Mouse (Mus musculus) small intestine, adult 2 months (tissue): ENCODE results near the gene Mtfp1. TPM values are rescaled to one million over a fixed set of nuclear protein-coding genes. Genes with fewer than 3 reads are reported as not detected.
A peak's percentile ranks its signal among the peaks of the same experiment; 100 is the strongest.

Experiments used
- H3K27ac ChIP-seq: fragments of 200-500 bp; 2 replicates; pipeline ENCODE4 v1.5.1; 2012; ENCODE audit warnings: low read depth, low read length, control low read depth, inconsistent platforms; ENCODE audit not compliant: insufficient read depth
- H3K27me3 ChIP-seq: fragments of 200-500 bp; 2 replicates; pipeline ENCODE4 v1.6.1; 2012; ENCODE audit warnings: mild to moderate bottlenecking, moderate library complexity, low read length, inconsistent platforms; ENCODE audit not compliant: control insufficient read depth, insufficient read depth
- H3K36me3 ChIP-seq: fragments of 200-500 bp; 2 replicates; pipeline ENCODE4 v1.6.1; 2012; ENCODE audit warnings: mild to moderate bottlenecking, low read length, control low read depth, inconsistent platforms; ENCODE audit not compliant: control insufficient read depth, insufficient read depth
- H3K4me1 ChIP-seq: fragments of 200-500 bp; 2 replicates; pipeline ENCODE4 v1.6.1; 2012; ENCODE audit warnings: low read length, inconsistent platforms, mixed read lengths; ENCODE audit not compliant: control insufficient read depth, insufficient read depth, insufficient read length
- H3K4me3 ChIP-seq: fragments of 200-500 bp; 2 replicates; pipeline ENCODE4 v1.5.1; 2012; ENCODE audit warnings: low read depth, mild to moderate bottlenecking, control low read depth, inconsistent platforms, low read length, moderate library complexity
- CTCF ChIP-seq: fragments of 200-500 bp; IDR thresholded peaks from 2 replicates; pipeline ENCODE4 v1.5.1; 2012; ENCODE audit warnings: low read depth, mild to moderate bottlenecking, control low read depth, inconsistent platforms, low read length, moderate library complexity, mixed read lengths; ENCODE audit not compliant: insufficient replicate concordance, insufficient read length; ENCODE audit errors: extremely low read depth
- POLR2A ChIP-seq: fragments of 200-500 bp; IDR thresholded peaks from 2 replicates; pipeline ENCODE4 v1.6.1; 2012; ENCODE audit warnings: low read depth, mild to moderate bottlenecking, control low read depth, inconsistent platforms, low read length, moderate library complexity
- WGBS: fragments of 180-500 bp; shearing (Covaris S2); methylation state at CpG from one replicate; pipeline ENCODE4 v1.1.7; 2018; 5-methylcytosine and 5-hydroxymethylcytosine counted together
- polyA plus RNA-seq: library from polyadenylated mRNA; depleted of rRNA; stranded (reverse); fragments of >200 nt; gene quantifications from 2 replicates; pipeline ENCODE4 v1.2.3, GENCODE M21; 2012

Gene Mtfp1
- polyA plus RNA-seq, 1 experiment, result 26.6 TPM

DNA sequence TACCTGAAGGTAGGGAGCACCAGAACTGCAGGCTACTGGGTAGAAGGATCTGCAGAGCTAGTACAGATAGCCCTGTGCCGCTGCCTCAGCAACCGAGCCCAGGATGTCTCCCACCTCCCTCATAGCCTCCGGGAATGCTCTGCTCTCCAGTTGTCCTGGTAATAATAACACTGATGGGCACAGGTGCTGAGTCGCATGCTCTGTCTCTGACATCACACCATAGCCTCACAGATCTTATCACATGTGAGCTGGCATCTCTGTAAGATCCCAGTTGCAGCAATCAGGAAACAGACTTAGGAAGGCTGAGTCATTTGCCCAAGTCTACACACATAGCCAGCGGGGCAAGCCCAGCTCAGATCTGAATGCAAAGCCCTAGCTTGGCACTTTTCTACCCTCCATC lies 6.6 kb upstream of the Mtfp1 start:
- Histone ChIP-seq H3K27ac (no peak overlapping the region), H3K27me3 (no peaks in the 10 kb centered on the region), H3K4me3 (no peak overlapping the region), H3K36me3 (peaks cover 16% of the 10 kb centered on the region), H3K4me1 (peaks cover 5% of the 10 kb centered on the region)
- 77% methylated on average over 5 of the region's 5 CpGs for WGBS
- no peak for TF ChIP-seq CTCF
- no peak for TF ChIP-seq POLR2A

DNA sequence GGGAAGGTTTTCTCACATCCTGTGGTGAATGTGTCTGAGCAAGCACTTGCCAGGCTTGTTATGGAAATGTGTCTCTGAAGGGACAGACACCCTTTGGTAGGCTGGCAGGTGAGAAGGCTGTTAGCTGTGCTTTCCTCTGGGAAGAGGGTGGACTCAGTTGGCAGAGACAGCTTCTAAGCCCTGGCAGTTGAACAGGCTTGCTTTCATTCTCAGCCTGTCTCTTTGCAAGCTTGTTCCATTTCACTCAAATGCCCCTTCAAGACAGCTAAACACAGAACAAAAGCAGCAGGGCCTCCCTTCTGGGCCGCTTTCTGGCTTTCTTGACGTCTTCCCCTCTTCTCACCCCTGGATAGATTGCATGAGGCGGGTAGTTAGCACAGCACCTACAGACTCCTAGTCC lies 4.2 kb upstream of the Mtfp1 start:
- no peak for TF ChIP-seq CTCF
- no peak for TF ChIP-seq POLR2A
- no peak overlapping the region for H3K4me3 ChIP-seq
- peaks cover 11% of the 10 kb centered on the region for H3K36me3 ChIP-seq
- no peaks in the 10 kb centered on the region for H3K27me3 ChIP-seq
- WGBS, result 92% methylated on average over 3 of the region's 3 CpGs
- H3K27ac ChIP-seq, result no peak overlapping the region
- peaks cover 11% of the 10 kb centered on the region for H3K4me1 ChIP-seq

DNA sequence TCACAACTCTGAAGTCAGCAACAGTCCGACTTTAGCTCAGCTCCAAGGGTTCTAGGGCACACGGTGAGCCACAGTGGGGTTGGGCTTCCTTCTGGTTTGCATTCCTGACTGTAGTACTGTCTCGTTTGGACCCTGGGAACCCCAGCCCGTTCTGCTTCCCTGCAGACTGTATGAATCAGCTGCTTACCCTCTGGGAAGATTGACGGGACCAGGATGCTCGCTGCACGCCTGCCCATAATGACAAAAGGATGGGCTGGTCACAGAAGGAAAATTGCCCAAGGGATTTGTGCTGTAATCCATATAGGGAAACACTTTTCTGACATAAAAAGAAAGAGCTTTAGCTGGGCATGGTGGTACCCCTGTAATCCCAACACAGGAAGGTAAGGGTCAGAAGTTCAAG lies 3.6 kb upstream of the Mtfp1 start:
- no peak overlapping the region for H3K27ac ChIP-seq
- no peak overlapping the region for H3K4me3 ChIP-seq
- H3K36me3 ChIP-seq, result peaks cover 11% of the 10 kb centered on the region
- TF ChIP-seq CTCF (no peak), POLR2A (no peak)
- H3K27me3 ChIP-seq, result no peaks in the 10 kb centered on the region
- H3K4me1 ChIP-seq, result peaks cover 15% of the 10 kb centered on the region
- WGBS, result 74% methylated on average over 7 of the region's 7 CpGs

DNA sequence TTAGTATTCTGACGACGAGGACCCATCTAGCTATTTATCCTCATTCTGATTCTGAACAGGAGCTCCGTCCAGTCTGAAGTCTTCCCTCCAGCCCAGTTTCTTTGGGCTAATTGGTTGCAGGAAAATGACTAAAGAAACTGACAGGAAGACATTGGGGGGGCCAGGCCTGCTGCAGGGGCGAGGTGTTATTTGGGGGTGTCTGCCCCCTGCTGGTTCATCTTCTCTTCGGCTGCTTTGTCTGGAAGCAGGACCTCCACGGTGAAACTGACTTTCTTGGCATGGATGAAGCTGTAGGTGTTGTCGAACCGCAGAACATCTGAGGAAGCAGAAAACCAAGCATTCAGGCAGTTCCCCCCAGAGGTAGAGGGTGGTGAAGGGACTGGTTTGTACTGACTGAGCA lies 2.9 kb upstream of the Mtfp1 start:
- Histone ChIP-seq H3K27me3 (no peaks in the 10 kb centered on the region), H3K36me3 (peaks cover 4% of the 10 kb centered on the region), H3K4me3 (no peak overlapping the region), H3K4me1 (peaks cover 19% of the 10 kb centered on the region), H3K27ac (no peak overlapping the region)
- 73% methylated on average over 8 of the region's 8 CpGs for WGBS
- TF ChIP-seq CTCF, result no peak
- TF ChIP-seq POLR2A, result no peak

DNA sequence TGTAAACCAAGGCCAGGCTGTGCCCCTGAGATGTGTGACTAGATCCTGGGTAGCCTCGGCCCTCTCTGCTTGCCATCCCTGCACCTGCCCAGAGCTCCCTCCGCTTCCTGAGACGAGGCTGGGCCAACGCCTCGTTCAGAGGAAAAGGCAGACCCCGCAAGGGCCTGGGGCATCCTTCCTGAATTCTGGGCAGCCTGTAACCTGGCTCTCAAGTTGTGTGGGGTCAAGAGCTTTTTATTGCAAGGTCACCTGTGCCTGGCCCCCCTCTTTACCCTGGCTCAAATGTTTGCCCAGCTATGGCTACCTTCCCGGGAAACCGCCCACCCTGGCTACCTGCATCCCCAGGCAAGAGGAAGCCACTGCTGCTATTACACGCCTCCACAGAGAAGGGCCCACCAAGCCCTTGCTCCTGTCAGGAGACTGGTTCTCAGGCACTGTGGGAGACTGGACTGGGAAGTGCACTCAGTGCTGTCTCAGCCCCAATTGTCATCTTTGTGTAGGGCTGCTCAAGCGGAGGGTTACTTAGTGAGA lies 1.9 kb upstream of the Mtfp1 start:
- H3K4me3 ChIP-seq, result peak overlapping the region; percentile 62
- TF ChIP-seq CTCF (no peak), POLR2A (no peak)
- 24% methylated on average over 10 of the region's 10 CpGs for WGBS

DNA sequence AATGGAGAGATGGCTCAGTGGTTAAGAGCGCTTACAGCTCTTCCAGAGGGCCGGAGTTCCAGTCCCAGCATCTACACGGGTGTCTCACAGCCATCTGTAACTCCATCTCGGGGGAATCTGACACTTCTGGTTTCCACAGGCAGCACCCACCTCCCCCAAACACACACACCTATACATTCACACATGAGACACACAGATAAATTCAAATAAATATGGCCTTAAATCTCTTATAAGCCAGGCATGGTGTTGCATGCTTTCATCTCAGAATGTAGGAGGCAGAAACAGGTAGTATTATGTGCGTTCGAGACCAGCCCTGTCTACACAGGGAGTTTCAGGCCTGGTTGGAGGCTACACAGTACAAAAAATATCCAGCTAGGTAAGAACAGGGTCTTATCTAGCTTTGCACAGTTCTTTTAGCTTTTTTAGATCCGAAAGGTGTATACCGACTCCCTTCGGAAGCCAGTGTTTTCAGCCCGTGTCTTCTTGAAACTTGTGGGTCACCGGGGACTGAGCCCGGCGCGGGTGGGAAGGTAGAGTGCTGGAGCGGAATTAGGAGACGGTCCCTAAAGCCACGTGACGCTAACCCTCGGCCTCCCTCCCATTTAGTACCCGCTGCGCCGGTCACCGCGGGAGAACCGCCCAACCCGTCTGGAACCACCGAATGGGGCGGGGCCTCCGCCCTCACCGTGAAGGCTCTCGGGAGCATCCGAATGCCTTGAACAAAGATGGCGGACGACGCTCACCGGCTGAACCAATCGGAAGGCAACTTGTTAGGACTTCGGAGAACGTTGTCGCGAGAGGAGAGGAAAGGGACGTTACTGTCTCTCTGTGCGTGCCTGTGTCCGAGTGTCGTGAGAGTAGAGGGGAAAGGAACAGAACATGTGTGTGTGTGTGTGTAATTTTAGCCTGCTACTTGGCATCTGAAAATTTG lies 1.1 kb upstream of the Mtfp1 start:
- TF ChIP-seq CTCF, result no peak
- TF ChIP-seq POLR2A, result peak; percentile 51; the same call in 1 of the 2 replicates
- H3K36me3 ChIP-seq, result peaks cover 9% of the 10 kb centered on the region
- peak overlapping the region; percentile 75 for H3K27ac ChIP-seq
- peaks cover 20% of the 10 kb centered on the region for H3K4me1 ChIP-seq
- H3K4me3 ChIP-seq, result peak overlapping the region; percentile 62
- H3K27me3 ChIP-seq, result no peaks in the 10 kb centered on the region
- WGBS, result under 1% methylated on average over 45 of the region's 45 CpGs

More for the DNA sequence above, 1.9 kb upstream of the Mtfp1 start:
- peaks cover 20% of the 10 kb centered on the region for H3K4me1 ChIP-seq
- H3K27ac ChIP-seq, result peak overlapping the region; percentile 75
- peaks cover 2% of the 10 kb centered on the region; the same call in 1 of the 2 replicates for H3K36me3 ChIP-seq
- H3K27me3 ChIP-seq, result no peaks in the 10 kb centered on the region

DNA sequence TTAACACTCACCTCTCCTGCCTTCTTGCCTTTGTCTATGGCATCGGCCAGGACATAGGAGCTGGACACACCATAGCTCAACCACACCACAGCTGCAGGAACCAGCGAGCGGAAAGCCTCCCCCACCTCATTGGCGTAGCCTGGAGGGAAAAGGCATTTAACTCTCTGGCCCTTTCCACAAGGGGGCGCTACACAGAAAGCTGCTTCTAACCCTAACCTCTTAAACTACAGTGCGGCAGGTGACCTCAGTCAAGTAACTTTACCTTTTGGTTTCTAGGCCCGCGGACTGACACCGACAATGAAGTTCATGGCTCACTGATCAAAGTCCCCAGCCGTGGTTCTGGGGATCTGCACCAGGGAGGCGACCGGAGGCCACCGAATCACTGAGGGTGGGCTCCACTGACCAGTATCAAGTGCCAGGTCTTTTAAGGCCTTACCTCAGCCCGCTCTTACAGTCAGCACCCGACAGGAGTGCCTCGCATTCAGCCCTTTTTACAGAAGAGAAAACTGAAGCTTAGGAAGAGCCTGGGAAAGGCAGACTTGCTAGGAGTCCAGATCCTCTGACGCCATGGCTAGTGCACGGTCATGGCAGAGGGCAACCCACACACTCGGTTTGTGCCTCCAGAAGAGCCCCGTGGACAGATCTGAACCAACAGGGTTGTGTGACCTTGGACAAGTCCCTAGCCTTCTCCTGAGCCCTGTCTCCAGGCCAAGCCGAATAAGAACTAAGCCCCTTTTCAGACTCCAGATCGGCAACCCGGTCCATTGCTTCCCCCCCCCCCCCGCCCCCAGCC lies 671 bp downstream of the Mtfp1 start:
- Histone ChIP-seq H3K36me3 (peaks cover 16% of the 10 kb centered on the region), H3K4me1 (peaks cover 20% of the 10 kb centered on the region), H3K27ac (peak overlapping the region; percentile 97), H3K27me3 (no peaks in the 10 kb centered on the region), H3K4me3 (peak overlapping the region; percentile 92)
- WGBS, result 3% methylated on average over 24 of the region's 24 CpGs
- TF ChIP-seq CTCF (peak; percentile 86; the same call in 1 of the 2 replicates), POLR2A (peak; percentile 45)
